Mouse (Mus musculus) C2C12 (cell line): ENCODE measurements at regions not wholly inside any gene's neighbourhood (a gene's known extent, or its start where the extent isn't known, plus 50 kb on each side); places are given as distances from the start of the nearest gene placed in this dataset.

Experiments used
- H3K27me3 ChIP-seq: one replicate; pipeline ENCODE4 v1.6.1; 2011; ENCODE audit not compliant: control insufficient read depth, insufficient read depth, insufficient read length
- H3K36me3 ChIP-seq: one replicate; pipeline ENCODE4 v1.6.1; 2011; ENCODE audit not compliant: control insufficient read depth, insufficient read depth
- H3K4me3 ChIP-seq: one replicate; pipeline ENCODE4 v1.5.1; 2011; ENCODE audit warnings: mild to moderate bottlenecking, control low read depth; ENCODE audit not compliant: poor library complexity, insufficient read depth, severe bottlenecking
- H3K79me2 ChIP-seq: one replicate; pipeline ENCODE4 v1.6.1; 2011; ENCODE audit not compliant: control insufficient read depth, insufficient read depth
- H3K79me3 ChIP-seq: one replicate; pipeline ENCODE4 v1.6.1; 2011; ENCODE audit warnings: low read depth, control low read depth
- H3ac ChIP-seq: one replicate; pipeline ENCODE3; 2011; ENCODE audit warnings: low read depth; ENCODE audit not compliant: control insufficient read depth, insufficient read length
- CEBPB ChIP-seq: IDR thresholded peaks from one replicate; pipeline ENCODE4 v1.6.1; 2011; ENCODE audit warnings: low read depth, mild to moderate bottlenecking, control low read depth, moderate library complexity
- CTCF ChIP-seq: IDR thresholded peaks from one replicate; pipeline ENCODE4 v1.5.1; 2011; ENCODE audit not compliant: control insufficient read depth, insufficient read depth, insufficient read length
- FOSL1 ChIP-seq: IDR thresholded peaks from one replicate; pipeline ENCODE4 v1.8.0; 2011; ENCODE audit warnings: mild to moderate bottlenecking, low read length; ENCODE audit not compliant: poor library complexity, insufficient read depth, severe bottlenecking
- MAX ChIP-seq: IDR thresholded peaks from one replicate; pipeline ENCODE4 v1.6.1; 2011; ENCODE audit warnings: mild to moderate bottlenecking, control low read depth
- MYOD1 ChIP-seq: IDR thresholded peaks from one replicate; pipeline ENCODE4 v1.6.1; 2011; ENCODE audit warnings: low read depth; ENCODE audit not compliant: control insufficient read depth, insufficient read length
- MYOG ChIP-seq: IDR thresholded peaks from one replicate; pipeline ENCODE4 v1.6.1; 2011; ENCODE audit not compliant: control insufficient read depth, insufficient read length; ENCODE audit errors: extremely low read depth
- USF1 ChIP-seq: IDR thresholded peaks from one replicate; pipeline ENCODE4 v1.6.1; 2011; ENCODE audit warnings: low read depth, mild to moderate bottlenecking, control low read depth, moderate library complexity

DNA sequence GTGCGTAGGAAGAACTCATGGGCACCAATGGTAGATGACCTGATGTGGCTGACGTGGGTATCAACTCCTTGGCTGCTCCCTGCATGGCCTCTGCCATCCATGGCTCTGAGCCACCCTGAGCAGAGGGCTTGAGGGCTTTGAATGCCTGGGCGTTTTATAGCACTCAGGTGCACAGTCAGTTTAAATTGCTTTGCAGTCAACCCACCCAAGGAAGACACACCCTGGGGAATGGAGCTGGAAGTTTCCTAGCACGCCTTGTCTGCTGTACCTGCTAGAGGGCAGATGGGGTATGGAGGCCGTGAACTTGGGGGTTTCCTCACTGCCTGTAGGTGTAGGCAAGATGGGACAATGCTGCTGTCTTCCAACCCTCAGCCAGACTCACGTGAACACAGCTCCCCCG, 129.8 kb upstream of the Hdac4 start:
- Histone ChIP-seq H3K4me3 (no peak overlapping the region), H3K79me3 (no peaks in the 10 kb centered on the region), H3K79me2 (no peaks in the 10 kb centered on the region), H3ac (no peak overlapping the region), H3K27me3 (no peaks in the 10 kb centered on the region), H3K36me3 (no peaks in the 10 kb centered on the region)
- TF ChIP-seq MAX (no peak), USF1 (no peak), CTCF (no peak), FOSL1 (no peak), MYOG (no peak), MYOD1 (no peak)

DNA sequence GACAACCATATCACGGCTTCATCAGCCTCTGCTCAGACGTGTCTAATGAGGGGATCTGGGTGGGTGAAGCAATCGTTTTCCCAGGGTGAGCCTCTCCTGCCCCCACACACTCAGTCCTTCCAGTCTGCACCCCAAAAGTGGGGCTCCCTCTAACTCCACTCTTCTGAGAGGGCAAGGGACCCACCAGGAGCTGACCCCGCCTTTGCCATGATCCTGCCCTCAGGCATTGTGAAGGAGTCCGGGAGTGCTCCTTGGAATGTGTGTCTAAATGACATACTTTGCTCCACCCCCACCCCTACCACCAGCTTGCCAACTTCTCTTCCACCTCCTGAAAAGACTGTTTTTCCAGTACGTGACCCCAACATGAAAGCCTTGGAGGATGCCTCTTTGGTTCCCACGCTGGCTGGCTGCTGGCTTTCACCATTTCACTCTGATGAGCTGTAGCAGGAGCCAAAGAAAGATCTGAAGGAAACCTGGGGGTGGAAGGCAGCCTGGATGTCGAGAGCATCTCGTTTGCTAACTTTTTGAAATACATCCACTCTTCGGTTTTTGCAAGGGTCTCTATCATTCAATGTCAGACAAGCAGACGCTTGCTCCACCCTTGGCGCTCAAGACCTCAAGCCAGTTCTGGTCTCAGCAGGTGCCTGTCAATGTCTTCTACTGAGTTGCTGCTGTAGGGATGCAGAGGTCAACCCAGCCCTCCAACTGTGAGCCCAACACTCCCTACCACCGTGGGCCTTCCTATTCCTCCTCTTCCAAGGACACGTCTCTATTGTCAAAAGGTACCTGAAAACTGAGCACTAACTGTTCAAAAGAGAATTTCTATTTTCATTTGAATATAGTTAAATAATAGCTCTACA, 128.8 kb upstream of the Hdac4 start:
- Histone ChIP-seq H3K4me3 (no peak overlapping the region), H3K27me3 (no peaks in the 10 kb centered on the region), H3ac (no peak overlapping the region), H3K79me3 (no peaks in the 10 kb centered on the region), H3K79me2 (no peaks in the 10 kb centered on the region), H3K36me3 (no peaks in the 10 kb centered on the region)
- TF ChIP-seq CTCF (no peak), USF1 (no peak), MYOD1 (no peak), FOSL1 (no peak), MYOG (no peak), MAX (no peak)

DNA sequence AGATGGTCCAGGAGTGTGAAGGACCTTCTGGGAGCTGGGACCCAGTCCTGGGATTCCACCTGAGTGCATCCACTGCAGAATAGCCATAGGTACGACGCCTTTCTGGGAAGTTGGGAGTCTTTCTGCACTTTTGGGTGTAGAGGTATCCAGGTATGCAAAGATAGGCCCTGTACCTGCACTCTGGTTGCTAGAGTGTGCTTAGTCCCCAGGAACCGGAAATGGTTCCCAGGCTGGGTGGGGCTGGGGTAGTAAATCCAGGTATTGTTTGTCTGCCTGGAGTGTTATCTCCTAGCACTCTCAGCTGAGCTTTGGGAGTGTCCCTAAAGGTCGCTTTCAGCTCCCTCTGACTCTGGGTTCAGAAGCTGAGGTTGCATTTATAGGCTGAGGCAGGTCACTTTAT, 121.6 kb upstream of the Hdac4 start:
- H3K27me3 ChIP-seq = no peaks in the 10 kb centered on the region
- no peaks in the 10 kb centered on the region for H3K79me2 ChIP-seq
- H3K4me3 ChIP-seq = no peak overlapping the region
- H3ac ChIP-seq = no peak overlapping the region
- no peaks in the 10 kb centered on the region for H3K79me3 ChIP-seq
- H3K36me3 ChIP-seq = no peaks in the 10 kb centered on the region
- TF ChIP-seq CEBPB = no peak

GRCm38 (mm10) chr1:92316191-92316723, 120.8 kb upstream of the Hdac4 start:
- Histone ChIP-seq H3K79me3 (no peaks in the 10 kb centered on the region), H3K27me3 (no peaks in the 10 kb centered on the region), H3K36me3 (no peaks in the 10 kb centered on the region), H3K4me3 (no peak overlapping the region), H3K79me2 (no peaks in the 10 kb centered on the region), H3ac (no peak overlapping the region)
- no peak for TF ChIP-seq MAX
- peak; percentile 85 for TF ChIP-seq USF1

GRCm38 (mm10) chr1:92313001-92313597, 117.6 kb upstream of the Hdac4 start:
- Histone ChIP-seq H3K79me2 (no peaks in the 10 kb centered on the region), H3K79me3 (no peaks in the 10 kb centered on the region), H3K4me3 (no peak overlapping the region), H3K27me3 (no peaks in the 10 kb centered on the region), H3K36me3 (no peaks in the 10 kb centered on the region), H3ac (no peak overlapping the region)
- TF ChIP-seq MYOG = no peak
- TF ChIP-seq CTCF = no peak
- no peak for TF ChIP-seq USF1
- TF ChIP-seq CEBPB = no peak
- no peak for TF ChIP-seq FOSL1
- no peak for TF ChIP-seq MYOD1

- H3ac ChIP-seq = no peak overlapping the region
- H3K4me3 ChIP-seq = no peak overlapping the region
- H3K79me2 ChIP-seq = no peaks in the 10 kb centered on the region
- H3K36me3 ChIP-seq = no peaks in the 10 kb centered on the region
- no peaks in the 10 kb centered on the region for H3K27me3 ChIP-seq
- TF ChIP-seq MYOG = no peak
- no peak for TF ChIP-seq FOSL1
- no peak for TF ChIP-seq CEBPB
- TF ChIP-seq CTCF = no peak
- TF ChIP-seq MYOD1 = no peak
- no peaks in the 10 kb centered on the region for H3K79me3 ChIP-seq
These were observed 114.4 kb upstream of the Hdac4 start for GRCm38 (mm10) chr1:92309883-92310282.
